Mouse (Mus musculus): ENCODE measurements around the gene Rnf168.
A peak's percentile ranks its signal among the peaks of the same experiment; 100 is the strongest.
"Not testable (repeated sequence)": the region's sequence is repeated elsewhere in the genome, so short reads cannot be mapped to it uniquely, and the experiment has no call there.

The Rnf168 gene

DNA sequence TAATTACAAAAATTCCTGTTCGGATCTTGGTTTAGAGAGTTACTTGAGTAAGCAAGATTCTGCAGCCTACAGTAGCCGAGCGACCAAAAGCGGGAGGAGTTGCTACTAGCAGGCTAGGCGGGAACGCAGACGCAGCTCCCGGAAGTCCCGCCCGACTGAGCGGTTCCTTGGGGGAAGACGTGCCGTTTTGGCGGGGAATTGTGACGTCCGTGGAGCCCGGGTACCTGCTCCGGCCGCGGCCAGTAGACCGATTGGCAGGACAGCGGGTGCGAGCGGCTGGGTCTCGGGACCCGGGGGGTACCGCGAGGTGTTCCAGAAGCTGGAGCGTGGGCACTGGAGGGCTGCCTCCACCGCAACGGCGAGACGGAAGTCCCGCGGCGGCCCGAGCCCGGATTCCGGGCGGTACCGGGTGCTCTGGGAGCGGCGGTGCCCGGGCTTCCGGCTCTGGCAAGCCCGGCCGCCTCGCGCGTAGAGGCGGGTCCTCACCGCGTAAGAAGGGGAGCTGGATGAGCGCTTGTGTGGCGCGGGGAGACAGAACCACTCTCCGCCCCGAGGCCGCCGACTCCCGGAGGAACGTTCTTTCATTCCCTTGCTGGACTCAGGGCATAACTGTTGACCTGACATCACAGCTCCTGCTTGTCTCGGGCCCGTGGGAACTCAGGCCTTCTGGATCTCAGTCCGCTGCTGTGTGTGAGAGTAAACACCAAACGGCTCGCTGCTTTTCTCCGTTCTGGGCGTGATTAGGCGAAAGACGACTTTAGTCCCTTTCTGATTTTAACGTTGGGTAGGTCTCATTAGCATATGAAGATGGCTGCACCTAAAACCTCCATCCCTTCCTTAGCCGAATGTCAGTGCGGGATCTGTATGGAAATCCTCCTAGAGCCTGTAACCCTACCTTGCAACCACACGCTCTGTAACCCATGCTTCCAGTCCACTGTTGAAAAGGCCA, at the start of gene Rnf168:
TSS of gene Rnf168 (plus strand) at position 152 of the 949 bp plus-strand sequence.
- peak; percentile 93 to 97 for DNase-seq

DNA sequence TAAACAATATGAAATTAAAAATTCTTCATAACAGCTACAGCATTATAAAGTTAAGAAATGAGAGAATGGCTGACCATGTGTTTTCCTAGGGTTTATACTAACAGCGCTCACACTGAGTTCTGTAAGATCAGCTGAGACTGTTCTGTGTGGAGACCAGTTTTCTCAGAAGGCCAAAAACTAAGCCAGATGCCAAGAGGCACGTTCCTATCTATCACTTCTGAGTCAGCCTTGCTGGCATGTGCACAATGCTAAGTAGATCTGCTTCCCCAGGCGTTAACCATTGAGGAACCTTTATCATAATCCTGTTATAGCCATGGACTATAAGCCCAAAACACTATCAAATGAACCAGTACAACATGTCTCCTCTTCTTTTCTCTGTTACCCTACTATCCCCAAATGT, 45.2 kb upstream of the Rnf168 start:
- not testable (repeated sequence) for DNase-seq

DNA sequence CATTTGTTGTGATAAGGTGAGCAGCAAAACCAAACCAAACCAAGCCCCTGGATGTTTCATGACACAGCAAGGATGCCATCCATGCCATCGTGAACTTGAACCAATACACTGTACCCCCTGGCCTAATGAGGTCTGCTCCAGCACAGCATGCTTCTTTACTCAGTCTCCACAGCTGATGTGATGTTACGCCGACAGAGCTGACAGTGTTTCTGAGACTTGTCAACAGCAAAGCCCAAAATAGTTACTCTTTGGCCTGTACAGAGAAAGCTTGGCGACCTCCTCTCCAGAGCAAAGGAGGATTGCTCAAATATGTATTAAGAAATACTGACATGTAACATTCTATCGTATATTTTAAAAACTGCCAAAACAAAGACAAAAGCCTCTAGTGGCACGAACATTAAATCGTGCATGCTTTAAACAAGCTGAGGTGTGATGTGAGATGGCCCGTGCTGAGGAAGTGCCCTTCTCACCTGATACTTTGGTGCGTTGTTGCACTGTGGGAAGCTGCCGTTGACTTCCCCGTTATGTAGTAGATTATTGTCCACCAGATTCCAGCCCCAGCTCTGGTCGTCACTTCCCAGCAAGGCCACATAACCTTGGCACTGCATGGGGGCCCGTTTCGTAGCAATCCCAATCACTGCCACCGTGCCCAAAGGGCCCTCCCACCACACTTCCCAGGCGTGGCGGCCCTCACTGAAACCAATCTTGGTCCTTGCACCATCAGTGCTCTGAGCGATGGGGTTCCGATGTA, 39.2 kb upstream of the Rnf168 start:
- no peak for DNase-seq

DNA sequence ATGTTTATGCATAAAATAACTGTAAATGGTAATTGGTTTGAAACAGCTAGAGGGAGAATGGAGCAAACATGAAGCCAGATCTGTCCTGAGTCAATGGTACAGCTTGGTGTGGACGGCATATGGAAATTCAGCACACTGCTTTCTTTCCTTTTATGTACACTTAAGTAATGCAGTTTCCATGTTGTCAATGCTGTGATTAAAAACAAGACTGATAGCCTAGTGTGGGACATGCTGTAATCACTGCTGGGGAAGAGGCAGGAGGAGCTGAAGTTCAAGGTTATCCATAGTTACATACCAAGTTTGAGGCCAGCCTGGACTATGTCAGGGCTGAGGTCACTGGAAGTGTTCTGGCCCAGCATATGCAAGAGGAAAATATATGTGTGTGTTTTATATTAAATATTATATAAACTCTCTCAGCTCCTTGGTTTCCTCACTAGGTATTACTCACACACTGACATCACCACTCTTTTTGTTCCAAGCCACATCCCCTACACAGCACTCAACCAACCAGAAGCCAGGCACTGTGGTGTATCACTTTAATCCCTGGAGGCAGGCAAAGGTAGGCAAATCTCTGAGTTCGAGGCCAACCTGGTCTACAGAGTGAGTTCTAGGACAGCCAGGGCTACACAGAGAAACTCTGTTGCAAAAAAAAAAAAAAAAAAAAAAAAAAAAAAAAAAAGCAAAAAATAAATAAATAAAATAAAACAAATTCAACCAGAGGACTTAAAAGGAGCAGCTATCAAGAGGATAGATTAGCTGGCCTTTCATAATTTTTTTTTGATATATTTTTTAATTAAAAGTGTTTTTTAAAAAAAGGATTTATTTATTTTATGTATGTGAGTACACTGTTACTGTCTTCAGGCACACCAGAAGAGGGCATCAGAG, 37.6 kb upstream of the Rnf168 start:
- no peak for DNase-seq

DNA sequence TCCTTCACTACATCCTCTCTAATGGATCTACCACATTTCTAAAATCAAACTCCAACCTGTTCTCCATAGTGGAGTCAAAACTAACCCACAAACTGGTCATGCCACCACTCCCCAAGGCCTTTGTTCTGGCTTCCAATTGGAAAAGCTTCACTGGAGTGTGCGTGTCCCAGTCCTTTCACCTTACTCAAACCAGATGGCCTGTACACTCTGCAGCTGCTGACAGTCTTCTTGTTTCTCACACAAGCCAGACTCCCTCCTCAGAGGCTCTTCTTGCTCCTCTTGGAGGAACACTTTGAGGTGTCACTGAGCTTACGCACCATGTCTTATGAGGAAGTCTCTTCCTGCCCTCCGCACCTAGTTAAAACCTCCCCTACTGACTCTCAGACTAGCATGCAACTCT, 33.4 kb upstream of the Rnf168 start:
- DNase-seq, result no peak

DNA sequence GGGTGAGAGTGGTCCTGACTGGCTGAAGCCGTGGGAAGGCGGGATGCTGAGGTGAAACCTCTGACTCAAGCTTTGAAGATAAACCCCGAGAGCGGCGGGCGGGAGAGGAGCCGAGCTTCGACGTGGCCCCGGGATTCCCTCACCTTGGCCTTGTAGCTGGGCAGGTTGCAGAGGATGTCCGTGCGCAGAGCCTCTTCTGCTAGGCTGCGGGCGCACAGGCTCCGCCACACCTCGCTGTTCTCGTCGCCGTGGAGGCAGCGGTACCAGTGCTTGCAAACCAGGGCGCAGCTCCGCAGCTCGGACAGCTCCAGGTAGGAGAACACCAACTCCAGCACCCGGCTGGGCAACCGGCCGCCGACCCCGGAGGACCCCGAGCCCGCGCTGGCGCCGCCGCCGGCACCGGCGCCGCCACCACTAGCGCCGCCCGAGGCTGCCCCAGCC, 30.9 kb upstream of the Rnf168 start:
- DNase-seq, result peak; percentile 57 to 71

DNA sequence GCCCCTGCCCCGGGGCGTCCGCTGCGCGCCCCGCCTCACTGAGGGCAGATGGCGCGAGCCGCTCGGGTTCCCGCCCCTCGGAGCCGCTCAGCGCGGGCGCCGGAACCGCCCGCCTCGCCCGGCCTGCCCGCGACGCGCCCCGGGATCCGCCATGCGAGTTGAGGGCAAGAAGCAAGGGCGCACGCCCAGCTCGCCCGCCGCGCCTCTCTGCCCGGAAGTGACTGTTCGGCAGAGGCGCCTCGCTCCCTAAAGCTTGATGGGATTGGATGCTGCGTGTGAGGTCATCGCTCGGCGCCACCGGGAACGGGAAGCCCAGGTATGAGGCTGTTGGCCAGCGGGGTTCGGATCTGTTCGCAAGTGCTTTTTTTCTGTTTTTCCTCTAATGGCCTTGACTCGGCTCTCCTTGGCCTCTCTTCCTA, 30.3 kb upstream of the Rnf168 start, which contains the start of the genes Fbxo45 and Wdr53:
TSS of gene Fbxo45 (minus strand) at position 207 of the 419 bp plus-strand sequence.
TSS of gene Wdr53 (plus strand) at position 276 of the 419 bp plus-strand sequence.
- DNase-seq, result peak; percentile 99

DNA sequence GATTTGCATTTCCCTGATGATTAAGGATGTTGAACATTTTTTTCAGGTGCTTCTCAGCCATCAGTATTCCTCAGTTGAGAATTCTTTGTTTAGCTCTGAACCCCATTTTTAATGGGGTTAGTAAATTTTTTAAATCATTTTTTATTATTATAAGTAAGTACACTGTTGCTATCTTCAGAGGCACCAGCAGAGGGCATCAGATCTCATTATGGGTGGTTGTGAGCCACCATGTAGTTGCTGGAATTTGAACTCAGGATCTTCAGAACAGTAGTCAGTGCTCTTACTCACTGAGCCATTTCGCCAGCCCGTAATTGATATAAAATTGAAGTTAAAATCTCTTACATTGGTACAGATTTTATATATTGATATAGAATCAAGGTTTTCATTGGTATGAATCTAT, 13.0 kb upstream of the Rnf168 start:
- DNase-seq, result peak in 1 of 2 experiments; percentile 16

DNA sequence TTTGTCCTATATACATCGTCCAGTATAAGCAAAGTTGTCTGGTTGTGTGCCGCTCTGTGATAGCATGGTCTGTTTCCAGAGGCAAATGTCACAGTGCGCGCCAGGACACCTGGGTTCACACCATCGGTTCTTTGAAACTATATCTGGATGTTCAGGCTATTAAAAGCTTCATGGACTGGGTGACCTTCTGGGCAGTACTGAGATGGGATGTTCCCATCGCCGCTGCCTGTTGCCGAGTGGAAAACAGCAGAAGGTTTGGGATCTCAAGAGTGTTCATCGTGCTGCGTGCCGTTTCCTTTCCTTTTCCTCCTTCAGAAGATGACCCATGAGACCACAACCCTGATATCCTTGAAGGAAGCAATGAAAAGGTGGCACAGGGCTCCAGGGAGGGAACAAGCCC, 6.0 kb upstream of the Rnf168 start, which contains the start of gene Smco1:
TSS of gene Smco1 (plus strand) at position 178 of the 400 bp plus-strand sequence.
- DNase-seq, result no peak

DNA sequence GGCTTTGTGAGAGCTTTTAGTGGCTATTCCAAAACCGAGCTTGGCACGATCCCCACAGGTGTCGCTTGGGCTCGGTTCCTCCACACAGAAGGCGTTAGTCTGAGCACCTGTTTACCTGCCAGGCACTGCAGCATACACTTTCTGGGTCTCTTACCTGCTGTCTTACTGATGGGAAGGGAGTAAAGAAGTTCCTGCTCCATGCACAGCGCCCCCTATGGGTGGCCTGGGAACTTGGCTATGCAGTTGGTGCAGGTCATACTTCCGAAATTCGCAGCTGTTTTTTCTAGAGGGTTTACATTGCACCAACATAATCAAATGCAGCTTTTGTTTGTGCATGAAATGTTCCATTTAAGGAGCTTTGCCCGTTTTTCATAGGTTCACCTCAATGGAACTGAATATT, 3.9 kb upstream of the Rnf168 start:
- no peak for DNase-seq

DNA sequence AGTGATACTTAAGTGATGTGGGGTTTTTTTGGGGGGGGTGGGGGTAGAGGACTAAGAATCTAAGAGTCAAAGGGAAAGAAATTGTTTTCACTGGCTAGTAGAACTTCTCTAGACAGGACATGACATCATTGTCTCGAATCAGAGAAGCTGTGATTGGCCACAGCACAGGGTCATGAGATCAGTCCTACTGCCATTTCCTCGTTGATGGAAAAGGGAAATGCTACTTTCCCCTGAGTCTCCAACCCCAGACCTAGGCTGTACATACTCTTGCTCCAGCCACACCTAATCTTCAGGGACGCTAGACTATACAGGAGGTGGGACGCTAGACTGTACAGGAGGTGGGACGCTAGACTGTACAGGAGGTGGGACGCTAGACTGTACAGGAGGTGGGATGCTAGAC, 2.2 kb upstream of the Rnf168 start:
- no peak for DNase-seq

DNA sequence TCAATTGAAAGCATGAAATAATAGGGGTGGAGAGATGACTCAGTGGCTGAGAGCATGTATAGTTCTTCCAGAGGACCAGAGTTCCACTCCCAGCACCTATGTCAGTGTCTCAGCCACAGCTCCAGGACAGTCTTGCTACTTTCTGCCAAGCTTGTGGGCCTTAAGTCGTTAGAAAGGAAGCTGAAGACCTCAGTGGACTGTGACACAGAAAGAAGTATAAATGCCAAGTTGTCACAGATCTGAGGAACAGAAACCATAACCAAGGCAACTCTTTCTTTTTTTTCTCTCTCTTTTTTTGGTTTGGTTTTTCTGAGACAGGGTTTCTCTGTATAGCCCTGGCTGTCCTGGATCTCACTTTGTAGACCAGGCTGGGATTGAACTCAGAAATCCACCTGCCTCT, 1.4 kb upstream of the Rnf168 start:
- no peak for DNase-seq

DNA sequence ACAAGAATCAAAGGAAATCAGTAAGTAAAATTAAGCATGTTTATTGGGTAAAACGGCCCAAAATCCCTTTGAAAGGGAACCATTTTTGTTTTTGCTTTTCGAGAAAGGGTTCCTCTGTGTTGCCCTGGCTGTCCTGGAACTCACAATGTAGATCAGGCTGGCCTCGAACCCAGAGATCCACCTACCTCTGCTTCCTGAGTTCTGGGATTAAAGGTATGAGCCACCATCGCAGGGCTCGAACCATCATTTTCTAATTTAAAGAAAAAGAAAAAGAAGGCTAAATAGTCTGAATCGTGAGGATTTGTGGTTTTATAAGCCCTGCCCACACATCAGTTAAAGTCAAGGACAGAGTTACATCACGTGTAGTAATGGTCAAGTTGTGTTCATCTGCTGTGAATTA, 1.1 kb downstream of the Rnf168 start:
- no peak for DNase-seq

DNA sequence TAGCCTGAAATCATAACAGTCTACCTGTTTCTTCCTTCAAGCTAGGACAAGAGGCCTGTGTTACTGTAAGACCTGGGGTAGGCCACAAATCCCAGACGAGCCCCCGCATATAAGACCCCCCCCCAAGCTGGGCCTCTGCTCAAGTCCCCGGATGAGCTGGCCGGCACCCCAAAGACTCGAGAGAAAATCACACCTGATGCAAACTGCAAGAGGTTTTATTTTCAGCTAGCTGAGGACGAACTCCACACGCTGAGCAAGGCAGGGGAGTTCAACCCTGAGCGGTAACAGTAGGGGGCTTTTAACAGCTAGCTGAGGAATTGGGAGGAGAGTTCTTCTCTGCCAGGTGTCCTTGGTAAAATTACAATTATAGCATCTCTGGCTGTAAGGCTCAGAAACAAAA, 3.0 kb downstream of the Rnf168 start:
- no peak for DNase-seq

DNA sequence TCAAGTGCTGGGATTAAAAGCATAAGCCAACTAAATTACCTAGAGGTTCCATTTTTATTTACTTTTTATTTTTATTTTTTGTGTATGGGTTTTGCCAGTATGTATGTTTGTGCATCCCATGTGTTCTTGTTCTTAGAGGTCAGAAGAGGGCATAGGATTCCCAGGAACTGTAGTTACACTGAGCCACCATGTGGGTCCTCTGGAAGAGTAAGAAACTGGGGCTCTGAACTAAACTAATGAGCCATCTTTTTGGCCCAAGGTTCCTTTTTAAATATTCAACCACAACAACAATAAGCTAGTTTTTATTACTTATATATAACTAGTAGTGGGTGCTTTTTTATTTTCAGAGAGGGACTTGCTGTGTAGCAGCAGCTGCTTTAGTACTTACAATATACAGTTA, 5.3 kb downstream of the Rnf168 start:
- DNase-seq, result no peak

DNA sequence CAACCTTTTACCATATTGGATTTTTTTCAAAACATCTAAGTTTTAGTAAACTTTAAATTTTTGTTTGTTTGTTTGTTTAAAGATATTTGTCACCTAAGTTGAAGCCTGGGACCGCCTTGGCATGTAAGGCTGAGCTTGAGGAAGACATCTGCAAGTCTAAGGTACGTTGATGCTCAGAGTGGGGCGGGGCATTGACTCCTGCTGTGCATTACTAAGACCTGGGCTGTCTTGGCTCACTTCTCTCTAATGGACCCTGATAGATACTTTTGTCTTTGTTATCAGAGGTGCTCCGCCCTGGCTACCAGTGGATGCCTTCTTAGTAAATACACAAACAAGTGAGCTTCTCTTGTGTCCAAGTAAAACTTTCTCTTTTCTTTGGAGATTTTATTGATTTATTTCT, 14.6 kb downstream of the Rnf168 start:
- no peak for DNase-seq

DNA sequence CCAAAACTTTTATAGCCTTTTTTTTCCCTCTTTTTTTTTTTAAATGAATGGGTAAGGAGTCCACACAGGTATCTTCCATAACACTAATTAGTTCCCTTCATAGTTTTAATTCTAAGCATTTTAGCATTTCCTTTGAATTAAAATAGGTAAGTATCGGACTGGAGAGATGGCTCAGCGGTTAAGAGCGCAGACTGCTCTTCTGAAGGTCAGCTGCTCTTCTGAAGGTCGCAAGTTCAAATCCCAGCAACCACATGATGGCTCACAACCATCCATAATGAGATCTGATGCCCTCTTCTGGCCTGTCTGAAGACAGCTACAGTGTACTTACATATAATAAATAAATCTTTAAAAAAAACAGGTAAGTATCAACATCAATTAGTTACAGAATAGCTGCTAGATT, 22.4 kb downstream of the Rnf168 start:
- DNase-seq, result not testable (repeated sequence)

DNA sequence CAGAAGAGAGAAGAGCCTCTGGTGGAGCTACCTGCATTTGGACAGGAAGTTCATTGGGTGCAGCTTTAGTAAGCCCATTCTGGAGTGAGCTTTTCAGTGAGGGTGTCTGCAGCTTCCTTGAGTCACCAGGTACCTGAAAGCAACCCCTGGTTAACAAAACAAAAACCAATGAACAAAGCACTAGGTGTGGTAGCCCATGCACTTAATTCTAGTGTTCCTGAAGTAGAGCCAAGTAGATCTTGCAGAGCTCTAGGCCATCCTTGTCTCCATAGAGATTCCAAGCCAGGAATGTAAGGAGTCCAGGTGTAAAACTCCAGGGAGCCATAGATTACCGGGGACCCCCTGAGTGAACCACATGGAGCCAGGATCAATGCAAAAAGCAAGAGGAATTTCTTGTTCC, 25.8 kb downstream of the Rnf168 start:
- no peak for DNase-seq

DNA sequence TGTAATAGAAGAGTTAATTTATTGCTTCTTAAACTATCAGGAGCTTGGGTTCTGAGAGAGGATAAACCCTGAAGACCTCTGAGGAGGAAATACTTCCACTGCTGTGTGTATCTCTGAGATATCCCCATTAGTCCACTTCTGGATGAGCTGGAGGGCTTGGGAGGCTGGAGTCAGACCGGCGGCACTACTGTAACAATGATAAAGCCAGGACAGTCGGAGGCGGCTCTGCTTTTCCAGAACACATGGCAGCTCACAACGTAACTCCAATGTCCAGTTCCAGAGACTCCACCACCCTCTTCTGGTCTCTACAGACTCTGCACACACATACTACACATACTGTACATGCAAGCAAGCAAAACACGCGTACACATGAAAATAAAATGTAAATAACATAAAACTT, 26.6 kb downstream of the Rnf168 start:
- DNase-seq, result no peak

DNA sequence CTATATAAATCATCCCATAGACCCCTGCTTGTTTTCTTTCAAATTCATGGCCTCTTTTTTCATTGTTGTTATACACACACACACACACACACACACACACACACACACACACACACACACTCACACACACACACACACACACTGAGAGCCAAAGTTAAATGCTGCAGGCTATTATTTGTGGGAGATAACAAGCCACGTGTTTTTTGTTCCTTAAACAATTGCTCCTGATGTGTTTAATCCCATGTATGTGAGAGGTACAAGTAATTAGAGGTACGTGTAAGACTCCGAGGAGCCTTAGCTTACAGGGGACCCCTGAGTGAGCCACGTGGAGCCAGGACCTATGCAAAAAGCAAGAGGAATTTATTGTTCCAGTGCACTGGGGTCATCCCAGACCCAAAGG, 34.7 kb downstream of the Rnf168 start:
- DNase-seq, result no peak

DNA sequence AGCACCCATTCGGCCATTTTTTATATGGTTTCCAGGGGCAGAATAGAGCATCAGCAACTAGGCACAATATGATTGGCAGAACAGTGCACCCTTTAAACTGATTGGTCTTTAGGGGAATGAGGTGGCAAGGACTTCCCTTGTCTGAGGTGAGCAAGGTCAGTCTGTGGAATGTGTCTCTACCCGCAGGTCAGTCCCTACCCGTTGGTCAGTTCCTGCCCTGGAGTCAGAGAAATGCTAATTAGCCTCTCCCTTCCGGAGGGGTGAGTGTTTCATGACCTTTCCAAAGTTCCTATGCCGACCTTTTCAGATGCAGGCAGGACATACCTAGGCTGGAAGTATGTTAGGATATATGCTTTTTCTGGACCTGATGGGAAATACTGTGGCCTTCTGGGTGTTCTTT, 35.1 kb downstream of the Rnf168 start:
- DNase-seq, result no peak

DNA sequence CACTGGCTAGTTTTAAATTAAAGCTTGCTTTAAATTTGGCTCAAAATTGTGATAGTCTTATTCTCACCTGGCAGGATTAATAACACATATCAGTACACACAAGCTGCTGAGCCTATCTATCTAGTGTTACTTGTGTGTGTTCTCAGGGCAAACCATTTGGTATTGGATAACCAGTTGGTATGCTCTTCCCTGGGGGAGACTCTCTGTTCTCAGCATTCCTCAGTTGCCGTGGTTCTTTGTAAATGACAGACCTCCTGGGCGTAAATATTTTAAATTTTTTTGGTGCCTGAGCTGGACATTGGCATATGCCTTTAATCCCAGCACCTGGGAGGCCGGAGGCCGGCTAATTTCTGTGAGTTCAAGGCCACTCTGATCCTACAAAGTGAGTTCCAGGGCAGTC, 35.6 kb downstream of the Rnf168 start:
- DNase-seq, result no peak

DNA sequence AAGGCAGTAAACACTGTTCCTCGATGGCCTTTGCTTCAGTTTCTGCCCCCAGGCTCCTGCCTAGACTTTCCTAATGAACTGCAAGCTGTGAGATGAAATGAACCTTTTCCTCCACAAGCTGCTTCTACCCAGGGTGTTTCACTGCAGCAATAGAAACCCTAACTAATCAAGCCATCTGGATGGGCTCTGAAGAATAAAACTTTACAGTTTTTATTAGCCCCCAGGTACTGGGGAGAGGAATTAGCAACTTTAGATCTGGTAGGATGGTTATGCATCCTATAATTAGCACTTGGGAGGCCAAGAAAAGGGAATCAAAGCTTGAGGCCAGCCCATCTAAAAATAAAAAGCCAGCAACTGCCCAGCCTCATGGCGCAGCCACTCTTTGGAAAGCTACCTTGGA, 39.3 kb downstream of the Rnf168 start:
- DNase-seq, result no peak

Data from cerebellum, adult 18-20 months (tissue).